Mouse (Mus musculus): ENCODE data around the gene BC017158. TPM values are rescaled to one million over a fixed set of nuclear protein-coding genes. Genes with fewer than 3 reads are reported as not detected.

The BC017158 gene
- polyA plus RNA-seq (2012; rRNA removed) = 17.0 and 18.5 TPM in 2 replicates

DNA sequence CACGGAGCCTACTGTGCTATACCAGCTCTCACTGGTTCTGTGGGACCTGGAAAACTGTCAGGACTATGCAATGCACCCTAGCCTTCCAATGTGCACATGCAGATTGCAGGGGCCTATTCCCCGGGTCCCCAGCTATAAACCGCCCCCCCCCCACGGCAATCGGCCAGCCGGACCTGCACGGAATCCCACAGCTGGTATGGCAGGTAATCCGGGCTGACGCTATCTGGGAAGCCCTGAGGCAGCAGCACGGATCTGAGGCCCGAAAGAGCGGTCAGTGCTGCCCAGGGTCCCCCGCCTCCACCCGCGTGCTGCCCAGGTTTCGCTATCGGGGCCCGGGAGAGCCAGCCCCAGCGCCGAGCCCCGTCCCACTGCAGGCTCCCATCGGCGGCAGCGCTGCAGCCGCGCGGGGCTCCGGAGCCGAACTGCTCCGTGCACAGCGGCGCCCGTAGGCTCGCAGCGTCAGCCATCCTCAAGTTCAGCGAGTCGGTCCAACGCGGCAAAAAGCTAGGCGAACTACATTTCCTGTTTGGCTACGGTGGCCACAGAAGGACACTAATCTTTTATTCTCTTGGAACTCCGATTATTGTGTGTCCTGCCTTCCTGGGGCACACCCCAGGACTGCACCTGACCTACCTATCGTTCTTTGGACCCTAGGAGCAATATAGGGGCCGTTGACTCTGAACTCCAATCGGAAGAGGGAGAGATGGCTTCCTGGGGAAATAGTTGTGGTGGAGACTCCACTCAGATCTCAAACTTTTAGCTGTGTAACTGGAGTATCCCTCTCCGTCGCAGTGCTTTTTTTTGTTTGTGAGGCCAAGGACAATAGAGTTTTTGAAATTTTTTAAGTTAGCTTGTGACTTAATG is at the start of gene BC017158:
BC017158 (minus strand) TSS at position 554 of the 864 bp plus-strand sequence.

DNA sequence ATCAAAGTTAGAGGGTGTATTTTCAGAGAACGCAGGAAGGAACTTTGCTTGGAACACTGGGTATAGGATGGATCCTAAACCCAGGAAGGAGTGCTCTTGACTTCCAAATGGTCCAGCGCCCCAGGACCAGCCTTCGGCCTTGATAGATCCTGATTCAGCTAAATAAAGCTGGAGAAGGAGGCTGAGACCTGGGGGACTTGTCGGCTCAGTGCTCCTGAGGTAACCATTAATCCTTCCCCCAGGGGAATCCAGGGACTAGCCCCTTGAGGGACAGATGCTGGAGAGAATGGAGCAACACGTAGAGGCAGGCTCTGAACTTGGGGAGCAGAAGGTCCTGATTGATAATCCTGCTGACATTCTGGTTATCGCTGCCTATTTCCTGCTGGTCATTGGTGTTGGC is 32.6 kb downstream of the BC017158 start, which contains the start of gene Slc5a2:
Slc5a2 (plus strand) TSS at position 247 of the 400 bp plus-strand sequence.

GRCm38 (mm10) chr7:128246496-128247391 is 51.2 kb downstream of the BC017158 start, which contains the start of gene Tgfb1i1:
TSS of gene Tgfb1i1 (plus strand) at chr7:128246812.

GRCm38 (mm10) chr7:128237927-128238778 is 59.8 kb downstream of the BC017158 start, which contains the start of gene 9130023H24Rik:
TSS of gene 9130023H24Rik (minus strand) at chr7:128238031.

DNA sequence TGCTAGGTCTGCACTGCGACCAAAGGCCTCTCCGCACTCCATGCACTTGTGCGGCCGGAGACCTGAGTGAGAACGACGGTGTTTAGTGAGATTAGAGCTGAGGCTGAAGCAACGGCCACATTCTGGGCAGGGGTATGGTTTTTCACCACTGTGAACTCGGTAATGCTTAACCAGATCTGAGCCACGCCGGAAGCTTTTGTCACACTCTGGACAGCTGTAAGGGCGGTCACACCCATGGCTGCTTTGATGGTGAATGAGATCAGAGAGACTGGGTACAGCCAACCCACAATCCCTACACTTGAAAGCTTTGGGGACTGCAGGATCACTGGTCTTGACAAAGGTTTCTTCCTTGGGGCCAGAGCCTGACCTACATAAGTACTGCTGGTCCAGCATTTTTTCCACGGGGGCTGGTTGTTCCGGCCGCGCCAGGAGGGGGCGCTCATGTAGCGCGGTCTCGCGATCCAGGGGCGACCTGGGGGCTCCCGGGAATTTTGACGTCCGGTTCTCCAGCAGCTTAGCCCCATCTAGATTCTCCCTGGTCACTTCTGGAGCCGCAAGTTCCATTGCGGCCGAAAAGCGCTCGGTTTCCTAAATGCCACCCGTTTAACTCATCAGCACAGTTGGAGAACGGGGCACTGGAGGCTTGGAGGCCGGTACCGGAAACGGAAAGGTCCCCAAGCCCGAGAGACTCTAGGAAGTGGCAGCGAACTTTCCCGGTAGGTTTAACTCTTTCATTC is 60.9 kb downstream of the BC017158 start, which contains the start of gene Armc5:
Armc5 (plus strand) TSS at position 487 of the 737 bp plus-strand sequence.

Other genes starting within 250 kb of the BC017158 start
- 11.7 and 16.8 TPM in 2 replicates for gene Itgam, start 235.5 kb downstream of the BC017158 start, polyA plus RNA-seq (2012; rRNA removed)
- 0.12 and 0.17 TPM in 2 replicates for gene Gm49368, start 235.5 kb downstream of the BC017158 start, polyA plus RNA-seq (2012; rRNA removed)
- gene Itgax, start 168.6 kb downstream of the BC017158 start, polyA plus RNA-seq (2012; rRNA removed) = 0.24 and 0.34 TPM in 2 replicates
- gene Itgad, start 143.8 kb downstream of the BC017158 start, polyA plus RNA-seq (2012; rRNA removed) = 0.06 TPM in 2 replicates
- gene Cox6a2, start 91.8 kb downstream of the BC017158 start, polyA plus RNA-seq (2012; rRNA removed) = 0.60 and 0.66 TPM in 2 replicates
- 3.8 and 4.2 TPM in 2 replicates for gene Armc5, start 60.8 kb downstream of the BC017158 start, polyA plus RNA-seq (2012; rRNA removed)
- 0.86 and 0.96 TPM in 2 replicates for gene 9130023H24Rik, start 60.1 kb downstream of the BC017158 start, polyA plus RNA-seq (2012; rRNA removed)
- 5.0 and 5.9 TPM in 2 replicates for gene Tgfb1i1, start 51.4 kb downstream of the BC017158 start, polyA plus RNA-seq (2012; rRNA removed)
- 0.58 and 0.63 TPM in 2 replicates for gene Slc5a2, start 32.5 kb downstream of the BC017158 start, polyA plus RNA-seq (2012; rRNA removed)
- gene Rgs10, start 120.6 kb upstream of the BC017158 start, polyA plus RNA-seq (2012; rRNA removed) = 21.0 and 21.6 TPM in 2 replicates
- 46.3 and 53.5 TPM in 2 replicates for gene Tial1, start 163.5 kb upstream of the BC017158 start, polyA plus RNA-seq (2012; rRNA removed)
- gene Bag3, start 225.4 kb upstream of the BC017158 start, polyA plus RNA-seq (2012; rRNA removed) = 3.3 and 3.5 TPM in 2 replicates